Mouse (Mus musculus) limb, embryonic 14.5 days (tissue): ENCODE measurements around the gene Ccdc60. TPM values are rescaled to one million over a fixed set of nuclear protein-coding genes. Genes with fewer than 3 reads are reported as not detected.

Experiments used
- ATAC-seq: fragments of 200-750 bp; cut with Nextera tagmentation; 2 replicates; pipeline ENCODE4 v1.8.0; 2017; ENCODE audit warnings: low read depth, moderate number of reproducible peaks, moderate TSS enrichment; ENCODE audit not compliant: low FRiP score
- DNase-seq: peaks from one replicate; pipeline ENCODE4 v3.0.0-alpha.2; 2015; ENCODE audit warnings: low spot score
- H3K27ac ChIP-seq: fragments of 300-500 bp; sonication (generic); replicated peaks from 2 replicates; pipeline ENCODE4 v1.5.1; 2014; ENCODE audit warnings: low read depth, mild to moderate bottlenecking, low read length, moderate library complexity, mixed read lengths
- H3K27me3 ChIP-seq: fragments of 300-500 bp; sonication (generic); 2 replicates; pipeline ENCODE4 v1.6.1; 2014; ENCODE audit warnings: low read length, mixed read lengths; ENCODE audit not compliant: control insufficient read depth, insufficient read depth
- H3K36me3 ChIP-seq: fragments of 300-500 bp; sonication (generic); 2 replicates; pipeline ENCODE4 v1.6.1; 2014; ENCODE audit warnings: mild to moderate bottlenecking, low read length, moderate library complexity, mixed read lengths; ENCODE audit not compliant: control insufficient read depth, insufficient read depth
- H3K4me1 ChIP-seq: fragments of 300-500 bp; sonication (generic); 2 replicates; pipeline ENCODE4 v1.6.1; 2014; ENCODE audit warnings: antibody characterized with exemption, low read length, mixed read lengths; ENCODE audit not compliant: control insufficient read depth, insufficient read depth
- H3K4me2 ChIP-seq: fragments of 300-500 bp; sonication (generic); replicated peaks from 2 replicates; pipeline ENCODE4 v1.6.1; 2014; ENCODE audit warnings: low read depth, mild to moderate bottlenecking, low read length, moderate library complexity; ENCODE audit not compliant: severe bottlenecking
- H3K4me3 ChIP-seq: fragments of 300-500 bp; sonication (generic); replicated peaks from 2 replicates; pipeline ENCODE4 v1.5.1; 2014; ENCODE audit warnings: low read length
- H3K9ac ChIP-seq: fragments of 300-500 bp; sonication (generic); 2 replicates; pipeline ENCODE4 v1.6.1; 2014; ENCODE audit warnings: mild to moderate bottlenecking, low read depth, low read length, moderate library complexity; ENCODE audit not compliant: severe bottlenecking
- H3K9me3 ChIP-seq: fragments of 300-500 bp; sonication (generic); 2 replicates; pipeline ENCODE4 v1.6.1; 2016; ENCODE audit warnings: low read length; ENCODE audit not compliant: control insufficient read depth
- POLR2A ChIP-seq: fragments of 200-500 bp; IDR thresholded peaks from 2 replicates; pipeline ENCODE4 v1.8.0; 2012; ENCODE audit warnings: inconsistent platforms, mild to moderate bottlenecking, moderate library complexity, borderline replicate concordance; ENCODE audit not compliant: insufficient read depth, insufficient read length; ENCODE audit errors: extremely low read depth
- WGBS: fragments of 180-500 bp; shearing (Covaris S2); extraction: QIAGEN DNeasy Blood & Tissue Kit; methylation state at CpG from one replicate; pipeline ENCODE4 v1.1.7; 2014; 5-methylcytosine and 5-hydroxymethylcytosine counted together
- polyA plus RNA-seq, 2 experiments: library from polyadenylated mRNA; depleted of rRNA in 1 of 2; stranded (reverse) in 1 of 2; unstranded in 1 of 2; fragments of >200 nt; fragmentation: Nextera tagmentation in 1 of 2; extraction: Ambion mirVana in 1 of 2; gene quantifications; 2 replicates each; pipeline versions ENCODE4 v1.2.1 to v1.2.3; 2012 to 2014

Ccdc60 gene
- polyA plus RNA-seq, 2 experiments, result 0.80 to 1.4 TPM

DNA sequence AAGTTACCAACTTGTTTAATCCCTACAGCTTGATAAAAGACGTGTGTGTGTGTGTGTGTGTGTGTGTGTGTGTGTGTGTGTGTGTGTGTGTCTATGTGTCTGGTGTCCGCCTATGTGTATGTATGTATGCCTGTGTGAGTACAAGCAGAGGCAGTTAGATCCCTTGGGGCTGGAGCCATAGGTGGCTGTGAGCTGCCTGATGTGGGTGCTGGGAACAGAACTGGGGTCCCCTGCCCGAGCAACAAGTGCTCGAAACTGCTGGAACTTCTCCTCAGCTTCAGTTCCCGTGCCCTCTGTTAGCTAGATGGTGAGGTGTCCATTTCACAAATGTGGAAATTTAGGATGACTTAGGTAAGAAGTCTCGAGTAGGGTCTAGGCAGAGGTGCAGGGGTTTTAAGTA is 204.6 kb downstream of the Ccdc60 start:
- 90% methylated on average over 6 of the region's 6 CpGs for WGBS
- Histone ChIP-seq H3K4me2 (no peak overlapping the region), H3K9ac (no peak overlapping the region), H3K9me3 (no peaks in the 10 kb centered on the region), H3K27ac (no peak overlapping the region), H3K27me3 (peaks cover 16% of the 10 kb centered on the region; the same call in 1 of the 2 replicates), H3K4me3 (no peak overlapping the region), H3K4me1 (no peaks in the 10 kb centered on the region), H3K36me3 (no peaks in the 10 kb centered on the region)
- TF ChIP-seq POLR2A, result no peak
- ATAC-seq (no peak), DNase-seq (no peak)

GRCm38 (mm10) chr5:116083081-116083480 is 205.7 kb downstream of the Ccdc60 start, which contains the start of gene Tmem233:
TSS of gene Tmem233 (minus strand) at chr5:116083244.
- 14% methylated on average over 17 of the region's 17 CpGs for WGBS
- Histone ChIP-seq H3K4me2 (no peak within 1 kb of the TSS), H3K4me1 (no peaks in the 10 kb centered on the region), H3K27ac (no peak within 1 kb of the TSS), H3K27me3 (peaks cover 16% of the 10 kb centered on the region; the same call in 1 of the 2 replicates), H3K4me3 (no peak within 1 kb of the TSS), H3K9me3 (no peaks in the 10 kb centered on the region), H3K36me3 (no peaks in the 10 kb centered on the region), H3K9ac (no peak within 1 kb of the TSS)
- TF ChIP-seq POLR2A, result no peak
- DNase-seq (no peak), ATAC-seq (no peak)

DNA sequence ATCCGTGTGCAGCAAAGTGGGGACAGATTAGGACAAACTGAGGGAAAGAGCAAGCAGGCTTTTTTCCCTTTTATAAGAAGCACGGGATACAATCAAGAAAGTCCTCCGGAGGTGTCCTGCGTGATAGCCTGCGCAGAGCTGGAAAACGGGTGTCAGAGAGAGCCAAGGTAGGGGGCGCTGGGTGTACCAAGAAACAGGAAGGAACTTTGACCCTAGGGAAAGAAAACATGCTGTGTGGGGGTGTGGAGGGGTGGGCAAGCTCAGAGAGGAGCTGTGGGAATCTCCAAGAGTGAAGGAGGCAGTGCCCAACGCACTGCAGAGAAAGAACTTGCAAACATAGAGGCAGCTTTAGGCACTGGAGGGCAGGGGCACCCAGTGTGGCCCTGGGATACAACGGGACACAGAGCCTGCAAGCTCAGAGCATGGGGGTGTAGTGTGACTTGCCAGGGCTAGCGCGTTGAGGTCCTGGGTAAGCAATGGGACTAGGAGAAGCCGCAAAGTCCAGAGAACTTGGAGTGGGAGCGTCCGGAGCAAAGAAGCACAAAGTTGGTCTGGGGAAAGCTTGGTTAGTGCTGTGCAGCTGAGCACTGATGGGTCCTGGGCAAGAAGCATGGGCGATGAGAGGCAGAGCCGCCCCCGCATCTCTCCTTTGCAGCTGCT is 206.4 kb downstream of the Ccdc60 start:
- TF ChIP-seq POLR2A, result no peak
- no peaks in the 10 kb centered on the region for H3K36me3 ChIP-seq

DNA sequence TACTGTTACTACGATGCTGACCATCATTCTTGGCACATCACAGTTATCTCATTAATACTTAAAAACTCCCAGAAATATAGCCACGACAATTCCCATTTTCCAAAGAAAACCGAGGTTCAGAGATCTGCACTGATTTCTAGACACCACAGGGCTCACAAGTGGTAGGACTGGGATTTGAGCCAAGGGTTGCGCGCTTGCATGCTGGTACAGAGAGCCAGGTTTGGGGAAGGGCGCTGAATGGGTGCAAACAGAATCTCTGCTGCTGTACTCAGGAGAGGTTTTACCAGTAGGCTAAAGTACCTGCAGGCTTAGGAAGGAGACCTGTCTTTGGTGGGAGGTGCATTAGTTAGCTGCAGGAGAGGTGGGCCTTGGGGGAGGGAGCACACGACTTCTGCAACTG is 207.2 kb downstream of the Ccdc60 start:
- Histone ChIP-seq H3K36me3 (no peaks in the 10 kb centered on the region), H3K4me2 (no peak overlapping the region), H3K9me3 (no peaks in the 10 kb centered on the region), H3K9ac (no peak overlapping the region), H3K27ac (no peak overlapping the region), H3K4me1 (no peaks in the 10 kb centered on the region), H3K4me3 (no peak overlapping the region), H3K27me3 (peaks cover 16% of the 10 kb centered on the region; the same call in 1 of the 2 replicates)
- DNase-seq (no peak), ATAC-seq (no peak)
- TF ChIP-seq POLR2A, result no peak
- WGBS, result 73% methylated on average over 7 of the region's 7 CpGs

More for the DNA sequence above, 206.4 kb downstream of the Ccdc60 start:
- DNase-seq (no peak), ATAC-seq (no peak)
- Histone ChIP-seq H3K4me3 (no peak overlapping the region), H3K4me2 (no peak overlapping the region), H3K9me3 (no peaks in the 10 kb centered on the region), H3K9ac (no peak overlapping the region), H3K4me1 (no peaks in the 10 kb centered on the region), H3K27ac (no peak overlapping the region), H3K27me3 (peaks cover 16% of the 10 kb centered on the region; the same call in 1 of the 2 replicates)
- WGBS, result 31% methylated on average over 16 of the region's 17 CpGs

- no peak for DNase-seq
- no peak overlapping the region for H3K4me3 ChIP-seq
Observed at GRCm38 (mm10) chr5:116080736-116081135, 208.0 kb downstream of the Ccdc60 start.

More at GRCm38 (mm10) chr5:116080736-116081135, 208.0 kb downstream of the Ccdc60 start:
- H3K27me3 ChIP-seq, result peaks cover 16% of the 10 kb centered on the region; the same call in 1 of the 2 replicates
- no peak for TF ChIP-seq POLR2A
- no peaks in the 10 kb centered on the region for H3K4me1 ChIP-seq
- H3K27ac ChIP-seq, result no peak overlapping the region
- ATAC-seq, result no peak
- no peak overlapping the region for H3K9ac ChIP-seq
- no peaks in the 10 kb centered on the region for H3K36me3 ChIP-seq
- no peak overlapping the region for H3K4me2 ChIP-seq
- WGBS, result 59% methylated on average over 6 of the region's 6 CpGs
- no peaks in the 10 kb centered on the region for H3K9me3 ChIP-seq

Other genes with a start within 250 kb of the Ccdc60 start
- gene Tmem233, start 205.7 kb downstream of the Ccdc60 start, polyA plus RNA-seq (2012; rRNA removed), result 0.09 and 0.33 TPM in 2 replicates
- gene Tmem233, start 205.7 kb downstream of the Ccdc60 start, polyA plus RNA-seq (2014; fragmentation: Nextera tagmentation; extraction: Ambion mirVana), result not detected in 2 replicates
- 25.3 and 25.6 TPM in 2 replicates for gene Hspb8, start 133.9 kb upstream of the Ccdc60 start, polyA plus RNA-seq (2012; rRNA removed)
- 16.0 and 19.7 TPM in 2 replicates for gene Hspb8, start 133.9 kb upstream of the Ccdc60 start, polyA plus RNA-seq (2014; fragmentation: Nextera tagmentation; extraction: Ambion mirVana)